Mouse (Mus musculus): ENCODE results near the gene Gm20715.
"Not testable (repeated sequence)": the region's sequence is repeated elsewhere in the genome, so short reads cannot be mapped to it uniquely, and the experiment has no call there.

The Gm20715 gene

DNA sequence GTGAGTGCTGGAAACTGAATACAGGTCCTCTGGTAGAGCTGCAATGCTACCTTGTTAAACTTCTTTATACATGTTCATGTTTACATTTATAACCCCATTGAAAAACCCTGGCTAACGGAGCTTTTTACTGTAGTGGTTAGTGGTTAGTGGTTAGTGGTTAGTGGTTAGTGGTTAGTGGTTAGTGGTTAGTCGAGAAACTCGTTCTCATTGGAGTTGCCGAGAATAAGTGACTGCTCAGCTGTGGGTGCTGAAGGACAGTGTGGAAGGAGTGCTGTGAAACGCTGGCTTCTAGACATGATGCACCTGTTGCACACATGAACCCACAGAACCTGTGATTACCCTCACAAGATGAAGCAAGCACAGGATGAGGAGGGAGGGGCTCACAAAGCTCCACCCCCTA, 37.7 kb downstream of the Gm20715 start:
- no peaks in the 10 kb centered on the region for H3K4me1 ChIP-seq (replicated peaks; ENCODE audit: low read depth, low read length)
- no peak overlapping the region for H3K4me3 ChIP-seq (replicated peaks; ENCODE audit: low read length)
- H3K36me3 ChIP-seq (ENCODE audit: insufficient read depth, low read length): no peaks in the 10 kb centered on the region
- no peaks in the 10 kb centered on the region for H3K9me3 ChIP-seq (ENCODE audit: low read length)
- H3K27me3 ChIP-seq (ENCODE audit: insufficient read depth, low read length): no peaks in the 10 kb centered on the region
- TF ChIP-seq NANOG (IDR thresholded peaks at IDR 0.05; ENCODE audit: borderline replicate concordance, low read length) (no peak), POU5F1 (IDR thresholded peaks at IDR 0.05; ENCODE audit: borderline replicate concordance, low read length) (no peak), CTCF (conservative IDR thresholded peaks at IDR 0.05; ENCODE audit: low read length) (no peak)

DNA sequence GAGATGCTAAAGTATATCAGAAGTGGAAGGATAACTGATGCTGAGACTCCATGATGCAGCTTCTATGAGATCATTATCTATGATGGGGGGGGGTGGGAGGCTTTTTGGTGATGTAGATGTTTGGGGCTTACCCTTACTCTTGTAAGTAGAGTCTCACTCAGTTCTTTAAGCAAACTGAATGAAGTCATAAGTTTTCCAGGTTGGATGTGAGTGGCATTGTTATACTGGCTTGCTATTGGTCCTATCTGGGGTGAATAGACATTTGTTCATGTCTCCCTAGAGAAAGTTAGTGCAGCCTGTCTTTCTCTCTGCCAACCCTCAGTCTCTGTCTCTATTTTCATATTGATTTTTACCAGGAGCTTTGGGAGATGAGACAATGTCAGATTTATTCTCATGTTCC, 45.8 kb downstream of the Gm20715 start, which contains the start of gene Olfr1336:
Olfr1336 (plus strand) TSS at position 301 of the 400 bp plus-strand sequence.
- no peaks in the 10 kb centered on the region for H3K27me3 ChIP-seq (ENCODE audit: insufficient read depth, low read length)
- TF ChIP-seq POU5F1 (IDR thresholded peaks at IDR 0.05; ENCODE audit: borderline replicate concordance, low read length) (no peak), CTCF (conservative IDR thresholded peaks at IDR 0.05; ENCODE audit: low read length) (no peak), NANOG (IDR thresholded peaks at IDR 0.05; ENCODE audit: borderline replicate concordance, low read length) (no peak)
- H3K36me3 ChIP-seq (ENCODE audit: insufficient read depth, low read length): no peaks in the 10 kb centered on the region
- no peak within 1 kb of the TSS for H3K4me3 ChIP-seq (replicated peaks; ENCODE audit: low read length)
- no peaks in the 10 kb centered on the region for H3K9me3 ChIP-seq (ENCODE audit: low read length)
- H3K4me1 ChIP-seq (replicated peaks; ENCODE audit: low read depth, low read length): no peaks in the 10 kb centered on the region

DNA sequence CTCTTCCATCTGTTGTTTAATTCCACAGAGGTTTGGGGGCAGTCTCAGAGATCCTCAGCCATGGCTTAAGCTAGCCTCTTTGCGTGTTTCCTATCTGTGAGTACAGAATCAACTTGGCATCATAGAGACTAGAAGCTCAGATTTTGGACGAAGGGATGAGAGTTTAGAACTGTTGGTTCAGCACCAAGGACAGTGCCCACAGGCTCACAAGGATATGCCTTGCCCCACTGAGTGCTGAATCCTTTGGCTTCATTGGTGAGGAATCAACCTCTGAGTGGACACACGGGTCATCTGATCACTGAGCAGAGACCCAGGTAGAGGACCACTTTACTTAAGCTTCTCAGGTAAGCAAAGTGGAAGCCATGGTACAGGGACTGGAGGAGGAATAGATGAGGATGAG, 46.3 kb downstream of the Gm20715 start:
- no peaks in the 10 kb centered on the region for H3K27me3 ChIP-seq (ENCODE audit: insufficient read depth, low read length)
- H3K36me3 ChIP-seq (ENCODE audit: insufficient read depth, low read length): no peaks in the 10 kb centered on the region
- no peaks in the 10 kb centered on the region for H3K4me1 ChIP-seq (replicated peaks; ENCODE audit: low read depth, low read length)
- H3K4me3 ChIP-seq (replicated peaks; ENCODE audit: low read length): no peak overlapping the region
- no peaks in the 10 kb centered on the region for H3K9me3 ChIP-seq (ENCODE audit: low read length)
- no peak for TF ChIP-seq CTCF (conservative IDR thresholded peaks at IDR 0.05; ENCODE audit: low read length)
- no peak for TF ChIP-seq POU5F1 (IDR thresholded peaks at IDR 0.05; ENCODE audit: borderline replicate concordance, low read length)
- no peak for TF ChIP-seq NANOG (IDR thresholded peaks at IDR 0.05; ENCODE audit: borderline replicate concordance, low read length)

DNA sequence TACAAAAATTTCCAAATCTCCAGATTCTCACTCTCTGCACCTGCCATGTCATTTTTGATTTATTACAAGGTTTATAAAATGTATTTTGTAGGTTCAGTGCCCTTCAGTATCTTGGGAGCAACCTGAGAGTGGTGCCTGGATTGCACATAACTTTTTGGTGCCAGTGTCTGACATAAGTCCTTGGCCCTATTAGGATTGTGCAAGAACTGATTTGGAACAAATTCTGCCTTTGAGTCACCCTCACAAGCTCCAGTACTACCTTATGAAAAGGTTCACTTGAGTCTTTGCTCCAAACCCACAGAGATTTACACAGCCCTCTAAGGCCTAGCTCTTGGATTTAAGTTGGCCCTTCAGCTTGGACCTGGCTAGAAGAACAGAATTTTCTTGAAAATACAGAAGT, 56.9 kb downstream of the Gm20715 start, which contains the start of gene Olfr1346:
Olfr1346 (plus strand) TSS at position 151 of the 400 bp plus-strand sequence.
- H3K27me3 ChIP-seq (ENCODE audit: insufficient read depth, low read length): no peaks in the 10 kb centered on the region
- no peak for TF ChIP-seq NANOG (IDR thresholded peaks at IDR 0.05; ENCODE audit: borderline replicate concordance, low read length)
- TF ChIP-seq POU5F1 (IDR thresholded peaks at IDR 0.05; ENCODE audit: borderline replicate concordance, low read length): no peak
- no peak for TF ChIP-seq CTCF (conservative IDR thresholded peaks at IDR 0.05; ENCODE audit: low read length)
- H3K36me3 ChIP-seq (ENCODE audit: insufficient read depth, low read length): no peaks in the 10 kb centered on the region
- no peaks in the 10 kb centered on the region for H3K9me3 ChIP-seq (ENCODE audit: low read length)
- no peak within 1 kb of the TSS for H3K4me3 ChIP-seq (replicated peaks; ENCODE audit: low read length)
- H3K4me1 ChIP-seq (replicated peaks; ENCODE audit: low read depth, low read length): no peaks in the 10 kb centered on the region

DNA sequence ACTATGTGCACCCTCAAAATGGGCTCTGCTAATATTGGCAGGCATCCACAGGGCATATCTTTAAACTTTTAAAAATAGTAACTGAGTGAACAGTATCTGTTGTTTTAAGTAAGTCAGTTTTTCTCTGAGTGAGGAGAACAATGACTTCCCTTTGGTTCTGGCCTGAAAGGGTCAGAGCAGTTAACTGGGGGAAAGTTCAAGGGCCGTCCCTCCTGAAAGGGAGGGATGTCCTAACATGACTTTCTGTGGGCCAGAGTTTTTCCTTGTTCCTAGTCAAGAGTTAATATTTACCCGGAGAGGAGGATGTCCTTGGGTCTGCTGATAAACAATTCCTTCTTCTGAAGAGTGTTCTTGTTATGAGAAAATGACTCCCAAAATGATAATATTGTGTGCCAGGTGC, 67.6 kb downstream of the Gm20715 start:
- not testable (repeated sequence) for H3K9me3 ChIP-seq (ENCODE audit: low read length); H3K4me1 ChIP-seq (replicated peaks; ENCODE audit: low read depth, low read length); H3K4me3 ChIP-seq (replicated peaks; ENCODE audit: low read length); H3K36me3 ChIP-seq (ENCODE audit: insufficient read depth, low read length); H3K27me3 ChIP-seq (ENCODE audit: insufficient read depth, low read length)

DNA sequence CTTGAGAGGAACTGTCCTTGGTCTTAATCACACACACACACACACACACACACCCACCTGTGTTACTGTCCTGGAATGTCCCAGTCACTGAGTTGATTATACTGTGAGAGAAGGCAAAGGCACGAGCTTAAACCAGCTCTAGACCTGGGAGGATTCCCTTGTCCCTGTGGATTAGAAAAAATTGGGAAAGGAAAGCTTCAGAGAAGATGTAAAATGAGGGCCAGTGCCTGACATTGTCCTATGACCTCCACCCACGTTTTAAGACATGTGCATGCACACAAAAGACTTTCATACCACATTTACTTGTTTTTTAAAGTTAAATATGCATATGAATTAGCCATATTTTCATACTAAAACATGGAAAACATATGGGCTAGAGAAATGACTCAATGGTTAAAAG, 76.8 kb downstream of the Gm20715 start, which contains the start of gene Olfr5:
Olfr5 (minus strand) TSS at position 101 of the 400 bp plus-strand sequence.
- Histone ChIP-seq H3K36me3 (ENCODE audit: insufficient read depth, low read length) (no peaks in the 10 kb centered on the region), H3K4me3 (replicated peaks; ENCODE audit: low read length) (no peak within 1 kb of the TSS), H3K27me3 (ENCODE audit: insufficient read depth, low read length) (no peaks in the 10 kb centered on the region; the same call in 1 of the 2 replicates), H3K9me3 (ENCODE audit: low read length) (no peaks in the 10 kb centered on the region), H3K4me1 (replicated peaks; ENCODE audit: low read depth, low read length) (no peaks in the 10 kb centered on the region)
- no peak for TF ChIP-seq CTCF (conservative IDR thresholded peaks at IDR 0.05; ENCODE audit: low read length)
- no peak for TF ChIP-seq NANOG (IDR thresholded peaks at IDR 0.05; ENCODE audit: borderline replicate concordance, low read length)
- TF ChIP-seq POU5F1 (IDR thresholded peaks at IDR 0.05; ENCODE audit: borderline replicate concordance, low read length): no peak

Data from E14TG2a.4 (cell line).